24 mouse cellular contexts compared by ENCODE assay signal in the genomic region with DNA sequence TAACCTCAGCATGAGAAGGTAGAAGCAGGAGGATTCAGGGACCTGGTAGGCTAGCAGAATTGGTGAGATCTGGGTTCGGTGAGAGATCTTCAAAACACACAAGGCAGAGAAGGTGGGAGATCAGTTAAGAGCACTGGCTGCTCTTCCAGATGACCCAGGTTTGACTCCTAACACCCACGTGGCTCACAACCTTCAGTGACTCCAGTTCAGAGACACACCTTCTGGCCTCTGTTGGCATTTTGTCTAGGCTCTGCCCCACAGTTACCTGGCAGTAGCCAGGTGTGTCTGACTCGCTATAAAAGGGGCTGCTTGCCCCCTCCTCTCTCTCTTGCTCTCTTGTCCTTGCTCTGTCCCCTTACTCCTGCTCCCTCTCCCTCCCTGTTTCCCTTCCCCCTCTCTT. TPM values are rescaled to one million over a fixed set of nuclear protein-coding genes. Genes with fewer than 3 reads are reported as not detected.
DNase-seq lines count a peak whose midpoint lies in the region; ATAC-seq lines count a peak whose summit lies in the region.
"Had no signal": no experiment of that assay in that cellular context is flagged by ENCODE, and none has a peak within 500 bp of the region (broad histone marks: within the 10 kb centered on the region; RNA-seq: fewer than 3 reads in every experiment).

No protein-coding gene starts in this region.

- no peak overlapping the region for H3K4me2 ChIP-seq in kidney, embryonic 15.5 days
- H3K4me2 ChIP-seq: embryonic facial prominence, embryonic 12.5 days; forebrain, embryonic 13.5 days; forebrain, embryonic 15.5 days had no signal

- no peak overlapping the region for H3K4me3 ChIP-seq in kidney, embryonic 15.5 days (replicated peaks)
- H3K4me3 ChIP-seq: embryonic facial prominence, embryonic 10.5 days; embryonic facial prominence, embryonic 12.5 days; forebrain, embryonic 13.5 days; forebrain, embryonic 15.5 days had no signal

- no peak overlapping the region for H3K9ac ChIP-seq in kidney, embryonic 15.5 days
- H3K9ac ChIP-seq: embryonic facial prominence, embryonic 12.5 days; forebrain, embryonic 13.5 days; forebrain, embryonic 15.5 days had no signal

- peaks cover 29% of the 10 kb centered on the region for H3K4me1 ChIP-seq in kidney, embryonic 15.5 days
- H3K4me1 ChIP-seq: forebrain, embryonic 13.5 days had no signal

- H3K27me3 ChIP-seq in kidney, embryonic 15.5 days = no peaks in the 10 kb centered on the region
- H3K27me3 ChIP-seq: CH12.LX; embryonic facial prominence, embryonic 12.5 days; forebrain, embryonic 13.5 days; forebrain, embryonic 15.5 days; Patski had no signal

- H3K27ac ChIP-seq in kidney, embryonic 15.5 days = no peak overlapping the region
- H3K27ac ChIP-seq: embryonic facial prominence, embryonic 10.5 days; embryonic facial prominence, embryonic 12.5 days; forebrain, embryonic 13.5 days; forebrain, embryonic 15.5 days had no signal

- WGBS in kidney, embryonic 15.5 days = 50% methylated on average over 3 of the region's 3 CpGs

- no peaks in the 10 kb centered on the region for H3K9me3 ChIP-seq in kidney, embryonic 15.5 days (replicated peaks)
- H3K9me3 ChIP-seq: embryonic facial prominence, embryonic 12.5 days; forebrain, embryonic 13.5 days; forebrain, embryonic 15.5 days had no signal

- no peak for ATAC-seq in kidney, embryonic 15.5 days (replicated peaks; ENCODE audit: low FRiP score)
- ATAC-seq: activated CD4-positive, CD25-positive, alpha-beta regulatory T cell, adult 4 months; CD4-positive, CD25-positive, alpha-beta regulatory T cell, adult 4 months; forebrain, embryonic 13.5 days; forebrain, embryonic 15.5 days; Patski had no signal

- DNase-seq in kidney, adult 11 months = peak; percentile 66
- DNase-seq in kidney, postnatal 10 days = no peak
- DNase-seq in kidney, adult 8-10 months = peak; percentile 47 to 56
- DNase-seq in kidney, postnatal 14 days = no peak
- DNase-seq in kidney, postnatal 25 days = peak; percentile 36 to 69
- DNase-seq: adrenal gland, adult 8-10 months; adrenal gland, postnatal 14 days; adrenal gland, postnatal 36 days; B cell, adult 2 months; cerebellum, adult 11-12 months; cerebellum, adult 2 months; cerebellum, adult 9-10 months; cerebellum, postnatal 10 days; cerebellum, postnatal 25 days had no signal

- H3K36me3 ChIP-seq in kidney, embryonic 15.5 days = no peaks in the 10 kb centered on the region
- H3K36me3 ChIP-seq: embryonic facial prominence, embryonic 10.5 days; embryonic facial prominence, embryonic 12.5 days; forebrain, embryonic 15.5 days; G1E had no signal

RNA-seq across cellular contexts. Expression of gene Gadd45g, which starts 24.5 kb away (rescaled TPM):
- polyA plus RNA-seq in kidney, embryonic 15.5 days (2015; fragmentation: Nextera tagmentation; extraction: Ambion mirVana) = 40.2 and 42.8 TPM in 2 replicates

RNA-seq across cellular contexts. Expression of gene Sema4d, which starts 28.4 kb away (rescaled TPM):
- 19.6 and 20.3 TPM in 2 replicates for polyA plus RNA-seq in kidney, embryonic 15.5 days (2015; fragmentation: Nextera tagmentation; extraction: Ambion mirVana)

Comparison
In these comparisons a context has a peak if more than half of its experiments do, and no peak if none do; other contexts are left out.
1. DNase-seq: peak in kidney, adult 11 months (single experiment), kidney, adult 8-10 months (2 of 2) and kidney, postnatal 25 days (2 of 2); none in kidney, postnatal 10 days (single experiment) and kidney, postnatal 14 days (single experiment).